Mouse (Mus musculus) frontal cortex, adult (tissue): ENCODE data around the gene Rbm25.

ENCODE experiments used
- ATAC-seq: cut with Nextera tagmentation; 2 replicates; pipeline ENCODE4 v1.9.2; 2017; ENCODE audit warnings: mild to moderate bottlenecking, moderate library complexity, mixed read lengths; ENCODE audit not compliant: low TSS enrichment

Gene Rbm25

GRCm38 (mm10) chr12:83650346-83650745 is 19.3 kb downstream of the Rbm25 start:
- no peak for ATAC-seq

GRCm38 (mm10) chr12:83651414-83651813 is 20.4 kb downstream of the Rbm25 start:
- ATAC-seq: no peak

GRCm38 (mm10) chr12:83685466-83685865 is 54.4 kb downstream of the Rbm25 start:
- ATAC-seq: no peak

GRCm38 (mm10) chr12:83686575-83687350 is 55.7 kb downstream of the Rbm25 start:
- no peak for ATAC-seq

GRCm38 (mm10) chr12:83687934-83688315 is 56.9 kb downstream of the Rbm25 start, which contains the start of gene Psen1:
TSS of gene Psen1 (plus strand) at chr12:83688152.
- ATAC-seq: peak; percentile 93

GRCm38 (mm10) chr12:83688316-83689086 is 57.5 kb downstream of the Rbm25 start:
- ATAC-seq: peak; percentile 63

- ATAC-seq: no peak
Measured at GRCm38 (mm10) chr12:83689087-83689432, 58.0 kb downstream of the Rbm25 start.

- ATAC-seq: peak; percentile 81
Measured at GRCm38 (mm10) chr12:83694011-83694410, 63.0 kb downstream of the Rbm25 start.

GRCm38 (mm10) chr12:83694669-83695068 is 63.6 kb downstream of the Rbm25 start:
- ATAC-seq: no peak

- no peak for ATAC-seq
Measured at GRCm38 (mm10) chr12:83698637-83699036, 67.6 kb downstream of the Rbm25 start.

- ATAC-seq: no peak
Measured at GRCm38 (mm10) chr12:83701608-83702007, 70.6 kb downstream of the Rbm25 start.

- ATAC-seq: no peak
Measured at GRCm38 (mm10) chr12:83702796-83703195, 71.8 kb downstream of the Rbm25 start.

- ATAC-seq: no peak
Measured at GRCm38 (mm10) chr12:83706951-83707350, 75.9 kb downstream of the Rbm25 start.

- ATAC-seq: no peak
Measured at GRCm38 (mm10) chr12:83708160-83709092, 77.4 kb downstream of the Rbm25 start.

GRCm38 (mm10) chr12:83709934-83710333 is 78.9 kb downstream of the Rbm25 start:
- ATAC-seq: no peak

- peak; percentile 68 for ATAC-seq
Measured at GRCm38 (mm10) chr12:83713749-83714148, 82.7 kb downstream of the Rbm25 start.

- ATAC-seq: peak; percentile 74
Measured at GRCm38 (mm10) chr12:83716416-83717184, 85.6 kb downstream of the Rbm25 start.

- no peak for ATAC-seq
Measured at GRCm38 (mm10) chr12:83719431-83719830, 88.4 kb downstream of the Rbm25 start.

GRCm38 (mm10) chr12:83721281-83721680 is 90.2 kb downstream of the Rbm25 start:
- ATAC-seq: no peak

GRCm38 (mm10) chr12:83723037-83723436 is 92.0 kb downstream of the Rbm25 start:
- ATAC-seq: no peak
